Mouse (Mus musculus): ENCODE data around the gene Pced1a. TPM values are rescaled to one million over a fixed set of nuclear protein-coding genes. Genes with fewer than 3 reads are reported as not detected.
A peak's percentile ranks its signal among the peaks of the same experiment; 100 is the strongest.

Gene Pced1a
- total RNA-seq, 2 experiments from 2014 or later, result 23.1 to 27.9 TPM

DNA sequence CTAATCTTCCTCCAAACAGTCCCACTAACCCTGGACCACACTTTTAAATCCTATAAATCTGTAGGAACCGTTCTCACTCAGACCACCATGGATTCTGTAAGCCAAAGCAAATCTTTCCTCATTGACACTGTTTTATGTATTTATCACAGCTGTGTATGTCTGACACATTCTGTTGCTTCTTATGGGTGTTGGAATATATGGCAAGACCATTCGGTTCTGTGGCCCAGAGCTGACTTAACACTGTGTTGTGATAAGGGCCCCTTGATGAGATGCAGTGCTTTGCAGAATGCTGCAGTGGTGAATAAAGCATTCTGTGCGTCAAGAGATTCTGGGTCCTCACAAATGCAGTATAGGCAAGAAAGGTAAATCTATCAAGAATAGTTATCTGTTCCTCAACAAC is 7.7 kb upstream of the Pced1a start:
- no peak for TF ChIP-seq CTCF (IDR thresholded peaks at IDR 0.05)
- H3K27ac ChIP-seq, result no peak overlapping the region
- intact Hi-C loops (cut with DNase I), result no loop called here
- DNase-seq (ENCODE audit: extremely low spot score in 1 of 2, low spot score in 2 of 2), result no peak
- H3K4me3 ChIP-seq, result no peak overlapping the region

DNA sequence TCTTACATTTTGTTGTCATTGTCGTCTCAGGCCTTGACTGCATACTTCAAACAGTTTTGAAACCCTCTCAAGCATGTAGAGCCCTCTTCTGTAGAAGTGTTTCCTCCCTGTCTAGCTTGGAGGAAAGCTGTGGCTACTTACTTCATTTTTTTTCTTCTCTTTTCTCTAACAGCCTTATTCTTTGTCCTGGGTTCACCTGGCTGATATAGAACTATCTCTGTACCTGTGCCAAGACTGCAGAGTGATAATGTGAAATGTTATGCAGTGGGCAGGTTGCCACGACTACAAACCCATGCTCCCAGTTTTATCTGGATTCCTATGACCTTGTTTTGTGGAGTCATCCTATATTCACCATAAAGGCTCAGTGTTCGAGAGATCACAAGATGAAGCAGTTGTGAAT is 6.0 kb upstream of the Pced1a start:
- no peak for DNase-seq (ENCODE audit: extremely low spot score in 1 of 2, low spot score in 2 of 2)
- Histone ChIP-seq H3K4me3 (no peak overlapping the region), H3K27ac (no peak overlapping the region)
- no peak for TF ChIP-seq CTCF (IDR thresholded peaks at IDR 0.05)
- intact Hi-C loops (cut with DNase I), result no loop called here

DNA sequence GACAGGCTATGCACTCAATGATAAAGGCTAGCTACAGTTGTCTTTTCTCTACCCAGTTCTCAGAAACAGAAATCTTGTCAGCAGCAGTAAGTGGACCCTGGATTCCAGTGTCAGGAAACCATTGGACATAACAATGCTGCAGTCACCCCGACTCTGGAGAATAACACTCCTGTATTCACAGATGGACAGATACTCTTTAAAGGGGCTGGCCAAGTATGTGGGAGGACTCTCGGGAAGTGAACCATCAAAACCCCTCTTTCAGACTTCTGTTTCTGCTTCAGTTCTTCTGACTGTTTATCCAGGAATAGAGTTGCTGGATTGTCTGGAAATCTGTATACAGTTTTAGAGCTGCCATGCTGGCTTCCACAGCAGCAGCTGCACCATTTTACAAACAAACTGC is 5.3 kb upstream of the Pced1a start:
- intact Hi-C loops (cut with DNase I), result no loop called here
- DNase-seq (ENCODE audit: extremely low spot score in 1 of 2, low spot score in 2 of 2), result no peak
- no peak overlapping the region for H3K27ac ChIP-seq
- no peak overlapping the region for H3K4me3 ChIP-seq
- no peak for TF ChIP-seq CTCF (IDR thresholded peaks at IDR 0.05)

DNA sequence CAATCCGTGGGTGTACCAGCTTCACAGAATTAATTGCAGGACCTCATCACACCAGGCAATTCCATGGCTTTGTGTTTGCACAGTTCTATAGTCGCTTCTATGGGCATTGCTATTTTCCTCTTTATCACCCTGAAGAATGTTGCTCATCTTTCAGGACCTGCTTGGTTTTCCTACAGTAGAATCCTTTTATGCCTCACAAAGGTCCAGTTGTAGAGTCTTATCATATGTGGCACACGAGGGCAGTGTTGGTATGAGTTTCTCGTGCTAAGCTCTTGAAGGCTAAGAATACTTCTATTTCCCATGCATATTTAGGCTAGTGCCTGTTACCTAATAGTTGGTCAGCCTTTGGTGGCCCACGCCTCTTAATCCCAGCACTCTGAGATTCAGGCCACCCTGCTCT is 611 bp upstream of the Pced1a start:
- intact Hi-C loops (cut with DNase I), result no loop called here
- Histone ChIP-seq H3K4me3 (peak overlapping the region; percentile 81), H3K27ac (peak overlapping the region; percentile 98)
- TF ChIP-seq CTCF (IDR thresholded peaks at IDR 0.05), result no peak; the same call in 1 of the 2 replicates
- no peak for DNase-seq (ENCODE audit: extremely low spot score in 1 of 2, low spot score in 2 of 2)

DNA sequence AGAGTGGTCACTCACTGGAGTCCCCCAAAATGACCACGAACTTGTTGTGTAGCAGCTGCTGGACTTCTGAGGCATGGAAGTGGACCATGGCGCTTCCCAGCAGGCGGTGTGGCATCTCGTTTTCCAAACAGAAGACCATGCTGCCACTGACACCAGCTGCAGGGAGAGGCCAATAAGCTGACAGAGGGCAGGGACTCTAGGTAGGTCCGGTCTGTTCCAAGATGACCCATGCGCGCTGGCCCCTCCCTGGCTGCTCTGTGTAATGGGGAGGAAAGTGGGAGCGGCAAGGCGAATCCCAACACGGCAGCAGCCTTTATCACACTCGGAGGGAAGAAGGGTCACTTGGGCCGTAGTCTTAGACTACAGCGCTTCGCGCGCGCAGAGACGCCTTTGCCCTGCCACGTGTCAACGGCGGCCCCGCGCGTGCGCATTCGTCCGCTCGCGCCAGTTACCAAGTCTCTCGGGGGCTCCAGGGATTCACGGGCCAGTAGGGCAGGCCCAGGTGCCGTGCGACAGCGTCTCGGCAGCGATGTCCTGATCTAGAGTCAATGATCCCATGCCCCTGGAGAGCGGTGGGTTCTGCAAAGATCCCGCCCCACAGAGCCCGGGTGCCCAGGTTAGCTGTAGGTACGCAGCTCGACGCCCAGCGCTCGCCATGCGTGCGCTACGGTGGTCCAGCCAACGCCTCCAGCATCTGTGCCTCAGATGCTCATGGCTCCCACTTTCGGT is 940 bp downstream of the Pced1a start:
- TF ChIP-seq CTCF (IDR thresholded peaks at IDR 0.05), result no peak
- intact Hi-C loops (cut with DNase I), result loop anchor here (5.0 kb wide), 1 partner anchor 484 kb away; the partner anchor contains the start of genes 4930402H24Rik and Atrn

DNA sequence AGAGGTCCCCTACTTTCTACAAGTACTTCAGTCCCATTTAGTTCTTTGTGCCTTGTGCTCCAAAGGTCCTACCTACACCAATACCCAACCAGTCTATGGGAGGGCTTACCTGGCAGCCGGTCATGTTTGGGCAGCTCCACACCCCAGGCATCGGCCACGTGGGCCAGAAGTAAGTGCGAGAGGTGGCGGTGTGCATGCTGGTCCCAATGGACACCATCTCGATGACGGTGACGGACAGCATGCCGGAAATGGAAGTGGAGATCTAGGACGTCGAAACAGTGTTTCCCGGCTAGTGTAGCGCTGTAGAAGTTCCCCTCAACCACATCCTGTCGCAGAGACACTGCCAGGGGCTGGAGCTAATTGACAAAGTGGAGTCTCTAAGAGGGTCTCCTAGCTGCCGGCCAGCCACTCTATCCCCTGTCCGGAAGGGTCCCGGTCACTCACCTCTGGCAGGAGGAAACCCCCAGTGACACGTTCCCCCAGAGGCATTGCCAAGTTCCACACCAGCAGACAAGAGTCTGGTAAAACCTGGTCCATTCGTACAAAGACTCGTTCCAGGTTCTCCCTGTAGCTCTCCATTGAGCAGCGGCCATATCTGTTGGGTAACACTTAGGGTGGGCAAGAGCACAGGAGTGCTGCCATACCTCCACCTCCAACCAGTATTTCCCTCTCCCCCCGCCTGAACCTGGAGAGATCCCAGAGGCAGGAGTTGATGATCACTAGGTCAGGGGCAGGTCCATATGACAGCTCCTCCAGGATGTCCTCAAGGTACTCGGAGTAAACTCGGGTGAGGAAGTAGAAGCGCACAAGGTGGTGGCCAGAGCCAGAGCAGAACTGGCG is 2.5 kb downstream of the Pced1a start:
- intact Hi-C loops (cut with DNase I), result loop anchor here (5.0 kb wide), 1 partner anchor 485 kb away; the partner anchor contains the start of genes 4930402H24Rik and Atrn
- no peak for DNase-seq (ENCODE audit: extremely low spot score in 1 of 2, low spot score in 2 of 2)
- TF ChIP-seq CTCF (IDR thresholded peaks at IDR 0.05), result no peak
- Histone ChIP-seq H3K4me3 (no peak overlapping the region), H3K27ac (no peak overlapping the region)

More for the DNA sequence above, 940 bp downstream of the Pced1a start:
- H3K27ac ChIP-seq, result peak overlapping the region; percentile 98
- peak overlapping the region; percentile 81 for H3K4me3 ChIP-seq
- DNase-seq (ENCODE audit: extremely low spot score in 1 of 2, low spot score in 2 of 2), result peak; percentile 81 to 83

DNA sequence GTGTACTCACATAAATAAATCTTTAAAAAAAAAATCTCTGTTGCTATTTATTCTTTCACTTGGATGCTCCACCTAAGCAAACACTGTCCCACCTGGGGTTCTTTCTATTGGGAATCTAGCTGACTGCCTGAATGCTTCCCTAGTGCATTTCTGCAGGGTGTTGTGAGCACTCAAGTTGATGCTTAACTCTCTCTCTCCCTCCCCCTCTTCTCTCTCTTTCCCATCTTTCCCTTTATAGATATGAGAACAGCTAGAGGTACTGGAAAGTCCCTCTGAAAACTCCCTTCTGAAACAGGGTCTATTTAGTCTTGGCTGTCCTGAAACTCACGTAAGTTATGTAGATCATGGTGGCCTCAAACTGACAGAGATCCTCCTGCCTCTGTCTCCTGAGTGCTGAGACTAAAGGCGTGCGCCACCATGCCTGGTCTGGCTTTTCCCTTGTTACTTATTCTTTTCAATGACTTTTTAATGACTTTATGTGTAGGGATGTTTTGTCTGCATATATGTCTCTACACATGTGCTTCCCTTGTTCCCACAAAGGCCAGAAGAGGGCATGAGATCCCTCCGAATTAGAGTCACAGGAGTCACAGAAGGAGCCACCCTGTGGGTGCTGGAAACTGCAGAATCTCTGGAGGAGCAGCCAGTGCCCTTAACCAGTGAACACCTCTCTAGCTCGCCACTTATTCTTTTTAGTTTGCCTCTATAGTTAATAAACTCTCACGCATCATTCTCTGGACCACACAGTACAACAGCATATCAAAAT is 10.2 kb downstream of the Pced1a start:
- Histone ChIP-seq H3K4me3 (no peak overlapping the region), H3K27ac (no peak overlapping the region)
- intact Hi-C loops (cut with DNase I), result no loop called here
- no peak for DNase-seq (ENCODE audit: extremely low spot score in 1 of 2, low spot score in 2 of 2)
- no peak; the same call in 1 of the 2 replicates for TF ChIP-seq CTCF (IDR thresholded peaks at IDR 0.05)

DNA sequence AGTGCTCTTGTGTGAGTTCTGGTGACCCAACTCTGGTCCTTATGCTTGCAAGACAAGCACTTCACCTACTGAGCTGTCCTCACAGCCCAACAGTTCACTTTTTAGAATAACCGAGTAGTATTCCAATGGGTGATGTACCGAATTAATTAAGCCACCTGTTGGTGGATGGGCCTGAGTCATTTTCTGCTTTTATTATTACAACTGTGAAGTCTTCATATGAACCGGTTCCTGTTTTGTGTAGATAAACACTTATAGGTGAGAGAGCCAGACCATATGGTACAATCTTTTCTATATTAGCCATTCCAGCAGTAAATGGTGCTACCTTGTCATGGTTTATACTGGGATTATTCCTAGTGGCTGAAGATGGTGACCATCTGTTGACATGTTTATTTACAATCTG is 11.7 kb downstream of the Pced1a start:
- H3K4me3 ChIP-seq, result no peak overlapping the region
- no peak for TF ChIP-seq CTCF (IDR thresholded peaks at IDR 0.05)
- DNase-seq (ENCODE audit: extremely low spot score in 1 of 2, low spot score in 2 of 2), result no peak
- no peak overlapping the region for H3K27ac ChIP-seq
- intact Hi-C loops (cut with DNase I), result loop anchor here (1.0 kb wide), 1 partner anchor 121 kb away; no protein-coding TSS in a partner anchor

DNA sequence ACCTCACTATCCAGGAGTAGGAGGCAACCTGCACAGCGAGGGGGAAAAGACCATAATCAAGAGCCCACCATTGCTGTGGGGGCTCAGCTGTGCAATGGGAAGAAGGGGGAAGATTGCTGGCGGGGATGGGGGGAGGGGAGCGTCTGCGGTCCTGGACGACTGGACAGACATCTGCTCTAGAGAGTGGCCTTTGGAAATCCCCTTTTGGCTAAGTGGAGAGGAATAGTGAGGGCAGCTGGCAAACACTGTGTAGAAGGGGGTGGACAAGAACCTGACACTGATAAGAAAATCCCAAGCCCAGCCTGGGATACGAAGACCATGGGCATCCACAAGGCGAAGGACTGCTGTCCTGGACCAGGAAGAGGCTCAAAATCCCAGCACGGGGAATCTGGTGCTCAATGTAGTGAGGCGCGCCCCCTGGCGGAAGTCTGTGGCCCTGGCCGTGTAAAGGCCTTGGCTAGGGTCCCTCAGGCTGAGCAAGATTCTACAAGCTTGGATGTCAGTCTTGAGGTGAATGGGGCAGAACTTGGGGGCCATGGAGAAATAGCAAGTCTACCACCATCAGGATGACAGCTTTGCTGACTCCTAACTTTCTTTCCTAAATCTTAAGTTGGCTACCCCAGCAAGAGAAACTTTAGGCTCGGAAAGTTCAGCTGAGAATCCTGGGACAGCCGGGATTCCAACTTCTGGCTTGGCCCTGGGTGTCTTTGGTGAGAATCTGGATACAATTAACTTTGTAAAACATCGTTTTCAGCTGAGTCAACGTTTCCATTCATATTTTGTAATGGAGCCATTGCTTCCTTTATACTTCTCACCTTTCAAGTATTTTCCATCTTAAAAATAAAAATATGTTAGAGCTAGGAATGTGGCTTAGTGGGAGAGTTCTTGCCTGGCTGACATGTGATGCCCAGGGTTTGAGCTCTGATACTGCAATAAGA is 12.7 kb downstream of the Pced1a start:
- intact Hi-C loops (cut with DNase I), result loop anchor here (1.0 kb wide), 1 partner anchor 121 kb away; no protein-coding TSS in a partner anchor
- peak; percentile 69 to 81 for DNase-seq (ENCODE audit: extremely low spot score in 1 of 2, low spot score in 2 of 2)
- no peak overlapping the region for H3K27ac ChIP-seq
- peak; percentile 96 for TF ChIP-seq CTCF (IDR thresholded peaks at IDR 0.05)
- H3K4me3 ChIP-seq, result no peak overlapping the region

DNA sequence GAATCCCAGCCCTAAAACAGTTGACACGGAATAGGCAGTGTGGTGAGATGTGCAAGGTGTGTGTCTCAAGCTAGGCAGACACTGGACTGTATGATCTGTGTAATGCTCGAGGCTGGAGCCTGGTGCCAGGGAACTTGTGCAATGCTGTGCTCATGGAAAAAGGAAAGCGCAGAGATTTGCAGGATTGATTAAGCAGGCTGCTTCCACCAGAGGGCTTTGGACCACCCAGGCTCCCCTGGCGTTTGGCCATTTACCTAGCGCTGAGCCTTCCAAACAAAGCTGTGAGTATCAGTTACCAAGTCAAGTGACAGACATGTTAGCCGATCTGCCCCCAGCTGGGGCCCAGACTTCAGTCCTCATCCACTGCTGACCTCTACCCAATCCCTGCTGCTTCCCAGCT is 16.3 kb downstream of the Pced1a start:
- intact Hi-C loops (cut with DNase I), result no loop called here
- TF ChIP-seq CTCF (IDR thresholded peaks at IDR 0.05), result no peak
- no peak for DNase-seq (ENCODE audit: extremely low spot score in 1 of 2, low spot score in 2 of 2)

DNA sequence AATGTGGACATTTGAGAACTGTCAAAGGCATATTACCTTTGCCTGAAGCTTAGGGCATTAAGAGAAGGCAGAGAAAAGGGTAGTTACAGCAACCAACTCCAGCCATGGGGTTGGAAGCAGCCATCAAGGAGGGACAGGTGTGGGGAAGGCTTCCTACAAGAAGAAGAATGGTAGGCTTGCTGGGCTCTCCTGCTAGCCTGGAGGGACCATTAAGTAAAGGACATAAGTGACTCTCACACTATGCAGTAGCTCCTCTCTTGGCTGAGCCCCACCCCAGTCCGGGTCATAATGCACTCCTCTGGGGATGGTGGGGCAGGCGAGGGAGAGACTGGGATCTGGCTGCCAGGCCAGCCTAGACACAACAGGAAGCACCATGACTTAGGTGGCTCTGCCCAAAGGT is 18.3 kb downstream of the Pced1a start, which contains the start of gene Tmem239:
TSS of gene Tmem239 (plus strand) at position 301 of the 400 bp plus-strand sequence.
- no peak within 1 kb of the TSS for H3K27ac ChIP-seq
- no peak within 1 kb of the TSS for H3K4me3 ChIP-seq
- intact Hi-C loops (cut with DNase I), result no loop called here
- TF ChIP-seq CTCF (IDR thresholded peaks at IDR 0.05), result no peak
- no peak for DNase-seq (ENCODE audit: extremely low spot score in 1 of 2, low spot score in 2 of 2)

More for the DNA sequence above, 16.3 kb downstream of the Pced1a start:
- Histone ChIP-seq H3K27ac (no peak overlapping the region), H3K4me3 (no peak overlapping the region)
